Comparison of ENCODE assay signal across 8 mouse cellular contexts in the genomic region with DNA sequence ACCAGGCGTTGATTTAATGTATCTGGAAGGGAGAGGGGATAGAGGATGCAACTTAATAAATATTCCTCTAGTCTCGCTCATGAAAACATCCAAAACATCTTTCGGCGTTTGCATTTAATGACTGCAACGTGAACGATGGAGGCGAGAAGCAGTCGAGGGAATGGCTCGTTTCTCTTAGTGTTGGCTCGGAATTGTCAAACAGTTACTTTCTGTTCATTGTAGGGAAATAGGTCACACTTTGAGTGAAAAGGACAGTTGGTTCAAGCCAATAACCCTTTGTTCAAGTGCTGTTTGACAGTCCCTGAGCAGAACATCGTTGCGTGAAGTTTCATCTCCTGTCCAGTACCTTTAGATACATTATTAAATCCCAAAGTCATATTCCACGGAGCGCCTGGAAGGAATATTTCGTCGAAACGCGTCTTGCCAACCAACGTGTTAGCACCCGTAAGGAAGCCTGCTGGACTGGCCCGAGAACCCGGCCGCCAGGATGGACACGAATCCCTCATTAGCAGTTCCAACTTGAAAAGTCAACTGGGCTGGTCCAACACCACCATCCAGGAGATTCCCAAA. TPM values are rescaled to one million over a fixed set of nuclear protein-coding genes. Genes with fewer than 3 reads are reported as not detected.
DNase-seq lines count a peak whose midpoint lies in the region; ATAC-seq and TF ChIP-seq lines count a peak whose summit lies in the region.

No protein-coding gene starts in this region.

- H3K9ac ChIP-seq in hindbrain, embryonic 12.5 days = peak overlapping the region; percentile 100
- H3K9ac ChIP-seq in liver, embryonic 12.5 days = peak overlapping the region; percentile 58

- peaks cover 9% of the 10 kb centered on the region for H3K36me3 ChIP-seq in hindbrain, embryonic 12.5 days
- H3K36me3 ChIP-seq in liver, embryonic 12.5 days = peaks cover 7% of the 10 kb centered on the region

- H3K4me2 ChIP-seq in hindbrain, embryonic 12.5 days (replicated peaks) = peak overlapping the region; percentile 67
- peak overlapping the region; percentile 91 for H3K4me2 ChIP-seq in liver, embryonic 12.5 days

- no peak for TF ChIP-seq POLR2A in olfactory bulb, adult 2 months (IDR thresholded peaks at IDR 0.05; ENCODE audit: insufficient read depth, low read depth, low read length)

- no peaks in the 10 kb centered on the region for H3K9me3 ChIP-seq in hindbrain, embryonic 12.5 days (replicated peaks)
- no peaks in the 10 kb centered on the region for H3K9me3 ChIP-seq in liver, embryonic 12.5 days (replicated peaks)

- peak overlapping the region; percentile 100 for H3K27ac ChIP-seq in hindbrain, embryonic 12.5 days
- H3K27ac ChIP-seq in liver, embryonic 12.5 days = peak overlapping the region; percentile 64
- H3K27ac ChIP-seq in olfactory bulb, adult 2 months (ENCODE audit: insufficient read depth, low read depth, low read length) = peak overlapping the region; percentile 95

- under 1% methylated on average over 24 of the region's 24 CpGs for WGBS in hindbrain, embryonic 12.5 days
- under 1% methylated on average over 24 of the region's 24 CpGs for WGBS in liver, embryonic 12.5 days (ENCODE audit: insufficient replicate concordance)
- under 1% methylated on average over 24 of the region's 24 CpGs for WGBS in olfactory bulb, adult 2 months

- no peak; the same call in 1 of the 2 replicates for ATAC-seq in hindbrain, embryonic 12.5 days (ENCODE audit: low FRiP score)
- ATAC-seq in liver, embryonic 12.5 days = no peak

- TF ChIP-seq CTCF in olfactory bulb, adult 2 months (IDR thresholded peaks at IDR 0.05; ENCODE audit: insufficient read depth, low read depth, low read length) = no peak

- peak overlapping the region; percentile 99 for H3K4me3 ChIP-seq in hindbrain, embryonic 12.5 days
- peak overlapping the region; percentile 68 for H3K4me3 ChIP-seq in liver, embryonic 12.5 days
- H3K4me3 ChIP-seq in olfactory bulb, adult 2 months (ENCODE audit: insufficient read depth, low read depth, low read length) = peak overlapping the region; percentile 69

- DNase-seq in embryo, embryonic 11 days = peak; percentile 61
- DNase-seq in embryo, embryonic 9.5 days (ENCODE audit: extremely low spot score) = no peak
- DNase-seq in urinary bladder, postnatal 25 days (ENCODE audit: low spot score) = peak; percentile 32
- no peak for DNase-seq in urinary bladder, postnatal 4 days (ENCODE audit: low spot score in 2 of 2)
- DNase-seq in frontal cortex, postnatal 36 days (ENCODE audit: low spot score in 2 of 2) = no peak

- no peaks in the 10 kb centered on the region for H3K4me1 ChIP-seq in hindbrain, embryonic 12.5 days
- H3K4me1 ChIP-seq in liver, embryonic 12.5 days = peaks cover 46% of the 10 kb centered on the region
- no peaks in the 10 kb centered on the region for H3K4me1 ChIP-seq in olfactory bulb, adult 2 months (ENCODE audit: control insufficient read depth, insufficient read depth, low read length)

- no peaks in the 10 kb centered on the region for H3K27me3 ChIP-seq in hindbrain, embryonic 12.5 days
- peaks cover 70% of the 10 kb centered on the region for H3K27me3 ChIP-seq in liver, embryonic 12.5 days (replicated peaks)

RNA-seq across cellular contexts. Expression of a gene that starts 1.5 kb away (rescaled TPM):
- 338 and 368 TPM in 2 replicates for polyA plus RNA-seq in hindbrain, embryonic 12.5 days (2016; fragmentation: Nextera tagmentation; extraction: Ambion mirVana)
- 34.9 and 37.0 TPM in 2 replicates for polyA plus RNA-seq in liver, embryonic 12.5 days (2016; fragmentation: Nextera tagmentation; extraction: Ambion mirVana)
- polyA plus RNA-seq in olfactory bulb, adult 2 months (2012; ENCODE audit: insufficient read depth, insufficient read length, low replicate concordance, missing spikeins) = 113 TPM in 1 of 2 replicates, not detected in the other

Comparison
In these comparisons a context has a peak if more than half of its experiments do, and no peak if none do; other contexts are left out.
1. DNase-seq: peak in embryo, embryonic 11 days (single experiment) and urinary bladder, postnatal 25 days (single experiment); none in embryo, embryonic 9.5 days (single experiment), urinary bladder, postnatal 4 days (0 of 2) and frontal cortex, postnatal 36 days (0 of 2).
2. Peak in every context shown above with its lines, with median percentiles within 50 percentile points of each other: H3K27ac ChIP-seq and H3K4me3 ChIP-seq.